Mouse (Mus musculus): ENCODE data around the gene Mettl22. TPM values are rescaled to one million over a fixed set of nuclear protein-coding genes. Genes with fewer than 3 reads are reported as not detected.

Gene Mettl22
- total RNA-seq, 2 experiments from 2014 or later = 8.4 to 19.2 TPM

GRCm38 (mm10) chr16:8509894-8510293, 39.3 kb downstream of the Mettl22 start:
- ATAC-seq (replicated peaks; ENCODE audit: poor library complexity) = no peak

GRCm38 (mm10) chr16:8512830-8513229, 42.2 kb downstream of the Mettl22 start:
- no peak for ATAC-seq (replicated peaks; ENCODE audit: poor library complexity)

- ATAC-seq (replicated peaks; ENCODE audit: poor library complexity) = peak; percentile 97
Observed at GRCm38 (mm10) chr16:8513236-8513906, 42.8 kb downstream of the Mettl22 start, which contains the start of gene Abat. TSS of gene Abat (plus strand) at chr16:8513429.

DNA sequence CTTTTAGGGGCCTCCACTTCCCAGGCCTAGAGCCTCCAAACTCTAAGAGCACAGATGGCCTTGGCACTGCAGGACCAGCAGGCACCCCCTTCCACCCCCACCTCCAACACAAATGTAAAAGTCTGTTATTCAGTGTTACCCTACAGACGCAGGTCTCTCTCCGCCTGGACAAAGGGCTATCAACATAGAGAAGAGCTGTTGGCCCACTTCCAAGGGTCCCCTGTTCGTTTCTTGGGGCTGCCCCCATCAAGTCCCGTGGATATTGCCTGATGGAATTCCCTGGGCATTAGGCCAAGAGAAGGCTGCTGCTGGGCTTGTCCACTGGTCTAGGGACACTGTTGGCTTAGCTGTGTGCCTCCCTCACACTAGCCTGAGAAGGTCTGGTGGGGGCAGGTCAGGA, 43.6 kb downstream of the Mettl22 start:
- no peak for ATAC-seq (replicated peaks; ENCODE audit: poor library complexity)

DNA sequence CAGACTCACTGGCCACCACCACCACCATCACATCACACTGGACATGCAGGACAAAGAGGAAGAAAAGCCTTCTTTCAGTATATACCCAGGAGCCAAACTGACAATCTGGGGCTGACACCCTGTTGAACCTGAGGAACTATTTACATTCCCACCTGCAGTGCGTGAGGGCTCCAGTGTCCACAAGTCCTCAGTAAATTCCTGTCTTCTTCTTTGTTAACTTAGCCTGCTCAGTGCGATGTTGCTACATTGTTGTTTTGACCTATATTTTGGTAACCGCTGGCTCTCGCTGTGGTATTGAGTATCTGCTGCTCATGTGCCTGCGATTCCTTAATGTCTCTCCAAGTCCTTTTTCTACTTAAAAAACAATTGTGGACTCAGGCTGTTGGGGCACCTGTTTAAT, 49.9 kb downstream of the Mettl22 start:
- ATAC-seq (replicated peaks; ENCODE audit: poor library complexity) = no peak

DNA sequence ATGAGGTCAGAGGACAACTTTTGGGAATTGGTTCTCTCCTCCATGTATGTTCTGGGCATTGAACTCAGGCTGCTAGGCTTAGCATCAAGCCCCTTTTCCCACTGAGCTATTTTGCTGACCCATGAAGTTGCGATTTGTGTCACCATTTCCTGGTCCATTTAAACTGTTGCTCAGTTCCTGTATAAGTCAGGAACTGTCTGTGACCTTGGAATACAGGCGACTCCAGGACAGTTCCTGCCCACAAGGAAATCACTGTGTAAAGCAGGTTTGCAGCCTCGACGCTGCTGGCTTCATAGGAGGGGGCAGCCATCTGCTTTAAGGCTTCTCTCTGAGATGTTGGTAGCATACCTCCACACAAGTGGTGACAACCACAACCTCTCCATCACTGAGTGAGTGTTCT, 50.7 kb downstream of the Mettl22 start:
- ATAC-seq (replicated peaks; ENCODE audit: poor library complexity) = no peak

- ATAC-seq (replicated peaks; ENCODE audit: poor library complexity) = no peak
Observed at GRCm38 (mm10) chr16:8523480-8524144, 53.0 kb downstream of the Mettl22 start.

DNA sequence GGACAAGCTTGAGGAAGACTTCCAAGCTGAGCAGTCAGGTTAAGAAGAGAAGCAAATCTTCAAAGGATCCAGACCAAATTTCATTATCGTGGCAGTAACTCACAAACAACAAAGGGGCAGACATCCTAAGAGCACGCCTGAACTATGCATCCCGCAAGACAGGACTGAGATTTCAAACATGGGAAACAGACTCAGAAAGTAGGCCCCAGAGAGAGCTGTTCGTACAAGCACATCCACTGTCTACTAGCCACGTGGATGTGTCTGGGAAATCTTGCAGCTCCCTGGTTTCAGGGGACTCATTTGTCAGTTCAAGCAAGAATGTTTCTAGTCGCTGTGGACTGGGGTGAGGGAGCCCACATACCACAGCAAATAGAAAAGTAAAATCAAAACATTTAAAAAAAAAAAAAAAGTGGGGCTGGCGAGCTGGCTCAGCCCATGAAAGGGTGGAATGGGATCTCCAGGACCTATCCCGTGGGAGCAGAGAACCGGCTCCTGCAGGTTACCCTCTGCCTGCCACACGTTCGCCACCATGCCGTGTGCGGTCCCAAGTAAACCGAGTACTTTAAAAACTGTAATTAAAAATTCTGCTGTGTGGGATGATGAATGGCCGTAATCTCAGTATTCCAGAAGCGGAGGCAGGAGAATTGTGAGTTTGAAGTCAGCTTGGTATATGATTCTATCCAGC, 53.7 kb downstream of the Mettl22 start:
- ATAC-seq (replicated peaks; ENCODE audit: poor library complexity) = no peak

DNA sequence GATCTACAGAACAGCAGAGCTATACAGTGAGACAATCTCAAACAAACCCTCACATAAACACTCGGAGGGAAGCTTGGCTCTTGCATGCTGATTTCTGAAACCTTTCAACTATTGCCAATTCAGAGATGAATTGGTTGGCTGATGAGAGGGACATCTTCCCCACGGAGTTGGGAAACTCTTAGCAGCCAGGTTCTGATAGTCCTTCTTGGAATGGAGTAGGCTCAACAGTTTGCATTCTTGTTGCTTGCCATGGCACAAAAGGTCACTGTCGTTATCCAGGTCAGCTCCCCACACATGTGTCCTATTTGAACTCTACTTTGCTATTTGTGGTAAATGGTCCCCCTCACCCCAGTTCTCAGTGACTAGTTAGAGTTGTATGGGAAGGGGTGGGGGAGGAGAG, 54.7 kb downstream of the Mettl22 start:
- ATAC-seq (replicated peaks; ENCODE audit: poor library complexity) = no peak

- ATAC-seq (replicated peaks; ENCODE audit: poor library complexity) = no peak
Observed at GRCm38 (mm10) chr16:8525877-8526276, 55.3 kb downstream of the Mettl22 start.

DNA sequence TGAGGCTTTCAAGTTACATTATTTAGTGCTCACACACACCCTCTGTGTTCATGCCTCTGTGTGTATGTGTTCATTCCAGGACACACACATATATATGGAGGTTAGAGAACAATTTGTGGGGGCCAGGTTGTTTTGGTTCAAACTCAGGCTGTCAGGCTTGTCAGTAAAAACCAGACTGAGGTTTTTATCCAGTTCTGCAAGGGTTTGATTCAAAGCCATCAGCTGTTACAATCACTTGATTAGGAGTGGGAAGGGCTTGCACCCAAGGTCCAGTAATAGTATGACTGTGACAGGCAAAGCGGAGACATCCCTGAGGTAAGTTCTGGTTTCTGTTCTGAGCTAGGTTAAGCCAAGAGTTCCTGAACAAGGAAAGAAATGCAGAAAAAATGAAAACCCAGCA, 58.8 kb downstream of the Mettl22 start:
- ATAC-seq (replicated peaks; ENCODE audit: poor library complexity) = no peak

DNA sequence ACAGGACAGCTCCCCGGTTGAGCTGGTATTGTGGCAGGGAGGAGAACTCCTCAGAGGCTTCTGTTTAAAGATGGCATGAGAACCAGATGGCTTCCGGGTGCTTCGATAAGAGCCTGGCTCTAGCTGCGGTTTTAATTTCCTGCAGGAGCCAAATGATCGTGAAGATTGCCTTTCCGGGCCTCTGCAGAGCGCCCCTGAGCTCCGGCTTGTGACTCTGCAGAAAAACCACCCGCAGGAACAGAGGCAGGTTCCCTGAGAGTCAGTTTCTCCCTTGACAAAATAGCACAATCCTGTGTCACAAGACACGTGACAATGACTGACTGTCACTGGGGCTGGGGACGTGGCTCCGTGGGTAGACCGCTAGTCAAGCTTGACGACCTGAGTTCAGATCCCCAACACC, 59.4 kb downstream of the Mettl22 start:
- ATAC-seq (replicated peaks; ENCODE audit: poor library complexity) = peak; percentile 81

- ATAC-seq (replicated peaks; ENCODE audit: poor library complexity) = no peak
Observed at GRCm38 (mm10) chr16:8532461-8532860, 61.9 kb downstream of the Mettl22 start.

GRCm38 (mm10) chr16:8532894-8533293, 62.3 kb downstream of the Mettl22 start:
- no peak for ATAC-seq (replicated peaks; ENCODE audit: poor library complexity)

- ATAC-seq (replicated peaks; ENCODE audit: poor library complexity) = no peak
Observed at GRCm38 (mm10) chr16:8533477-8533876, 62.9 kb downstream of the Mettl22 start.

GRCm38 (mm10) chr16:8534466-8535200, 64.0 kb downstream of the Mettl22 start:
- ATAC-seq (replicated peaks; ENCODE audit: poor library complexity) = no peak

- ATAC-seq (replicated peaks; ENCODE audit: poor library complexity) = no peak
Observed at GRCm38 (mm10) chr16:8535411-8535810, 64.8 kb downstream of the Mettl22 start.

DNA sequence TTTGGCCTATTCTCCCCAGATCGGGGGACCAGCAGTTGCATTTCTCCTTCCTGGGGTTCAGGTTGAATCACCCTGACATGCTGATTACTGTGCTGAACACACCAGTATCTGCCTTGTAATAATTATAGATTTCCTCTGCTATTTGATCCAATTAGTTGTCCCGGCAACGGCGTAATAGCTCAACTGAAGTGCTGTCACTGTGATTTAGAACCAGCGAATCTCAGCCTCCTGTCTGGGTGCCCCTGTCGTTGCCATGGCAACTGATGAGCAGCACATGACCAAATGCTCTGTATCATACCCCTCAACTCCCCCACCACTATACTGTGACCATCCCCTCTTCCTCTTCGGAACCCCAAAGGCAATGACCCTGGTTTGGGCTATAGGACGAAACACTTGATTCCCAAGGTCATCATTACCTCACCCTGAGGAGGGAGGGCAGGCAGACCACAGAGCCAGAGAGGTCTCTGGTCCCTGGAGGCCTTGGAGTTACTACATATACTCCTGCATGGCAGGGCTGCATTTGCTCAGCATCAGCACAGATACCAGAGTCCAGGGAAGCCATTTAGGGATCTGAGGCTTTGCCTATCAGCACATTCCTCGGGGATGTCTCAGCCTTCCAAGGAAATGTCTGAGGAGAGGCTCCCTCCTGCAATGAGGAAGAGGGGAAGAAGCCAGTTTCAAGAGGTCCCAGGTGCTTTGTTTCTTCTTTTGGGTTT, 68.7 kb downstream of the Mettl22 start:
- ATAC-seq (replicated peaks; ENCODE audit: poor library complexity) = no peak
